Mouse (Mus musculus): ENCODE results near the gene Narfl.

Gene Narfl

GRCm38 (mm10) chr17:25829558-25830017 lies 56.0 kb downstream of the Narfl start:
- no peak for DNase-seq (ENCODE audit: low spot score in 2 of 2)

GRCm38 (mm10) chr17:25830200-25830753 lies 56.7 kb downstream of the Narfl start:
- no peak for DNase-seq (ENCODE audit: low spot score in 2 of 2)

GRCm38 (mm10) chr17:25830806-25831431 lies 57.3 kb downstream of the Narfl start:
- no peak for DNase-seq (ENCODE audit: low spot score in 2 of 2)

- no peak for DNase-seq (ENCODE audit: low spot score in 2 of 2)
Observed at GRCm38 (mm10) chr17:25831451-25832281, 58.1 kb downstream of the Narfl start.

- peak; percentile 99 for DNase-seq (ENCODE audit: low spot score in 2 of 2)
Observed at GRCm38 (mm10) chr17:25832436-25833290, 59.1 kb downstream of the Narfl start.

Measured in spleen, postnatal 36 days (tissue).